Mouse (Mus musculus): ENCODE measurements at regions not wholly inside any gene's neighbourhood (a gene's known extent, or its start where the extent isn't known, plus 50 kb on each side); places are given as distances from the start of the nearest gene placed in this dataset.

GRCm38 (mm10) chr8:51010508-51010907 is 2166.8 kb upstream of the Tenm3 start:
- TF ChIP-seq EP300 (IDR thresholded peaks at IDR 0.05; ENCODE audit: low read depth), result no peak
- TF ChIP-seq CTCF (IDR thresholded peaks at IDR 0.05; ENCODE audit: low read depth), result no peak
